Mouse (Mus musculus) midbrain, embryonic 14.5 days (tissue): Measurements from ENCODE around the gene Mrps23. TPM values are rescaled to one million over a fixed set of nuclear protein-coding genes. Genes with fewer than 3 reads are reported as not detected.
A peak's percentile ranks its signal among the peaks of the same experiment; 100 is the strongest.

Source experiments
- ATAC-seq: fragments of 200-750 bp; cut with Nextera tagmentation; 2 replicates; pipeline ENCODE4 v1.8.0; 2017; ENCODE audit warnings: moderate number of reproducible peaks, moderate library complexity; ENCODE audit not compliant: low FRiP score, low TSS enrichment
- DNase-seq: peaks from one replicate; pipeline ENCODE4 v3.0.0-alpha.2; 2015
- H3K27ac ChIP-seq: fragments of 300-500 bp; sonication (generic); replicated peaks from 2 replicates; pipeline ENCODE4 v1.5.1; 2014; ENCODE audit warnings: mild to moderate bottlenecking, low read depth, low read length, moderate library complexity
- H3K27me3 ChIP-seq: fragments of 300-500 bp; sonication (generic); 2 replicates; pipeline ENCODE4 v1.6.1; 2014; ENCODE audit warnings: low read length, control low read depth, mixed read lengths; ENCODE audit not compliant: control insufficient read depth, insufficient read depth
- H3K36me3 ChIP-seq: fragments of 300-500 bp; sonication (generic); 2 replicates; pipeline ENCODE4 v1.6.1; 2014; ENCODE audit warnings: low read length, control low read depth; ENCODE audit not compliant: control insufficient read depth, insufficient read depth
- H3K4me1 ChIP-seq: fragments of 300-500 bp; sonication (generic); 2 replicates; pipeline ENCODE4 v1.6.1; 2014; ENCODE audit warnings: mild to moderate bottlenecking, antibody characterized with exemption, low read length, control low read depth; ENCODE audit not compliant: control insufficient read depth, insufficient read depth
- H3K4me2 ChIP-seq: fragments of 300-500 bp; sonication (generic); 2 replicates; pipeline ENCODE4 v1.6.1; 2014; ENCODE audit warnings: mild to moderate bottlenecking, low read length, moderate library complexity
- H3K4me3 ChIP-seq: fragments of 300-500 bp; sonication (generic); replicated peaks from 2 replicates; pipeline ENCODE4 v1.5.1; 2014; ENCODE audit warnings: low read depth, low read length
- H3K9ac ChIP-seq: fragments of 300-500 bp; sonication (generic); replicated peaks from 2 replicates; pipeline ENCODE4 v1.6.1; 2014; ENCODE audit warnings: mild to moderate bottlenecking, low read length, moderate library complexity
- H3K9me3 ChIP-seq: fragments of 300-500 bp; sonication (generic); 2 replicates; pipeline ENCODE4 v1.6.1; 2016; ENCODE audit warnings: low read length, control low read depth, mixed read lengths; ENCODE audit not compliant: control insufficient read depth
- WGBS: fragments of 180-500 bp; shearing (Covaris S2); extraction: QIAGEN DNeasy Blood & Tissue Kit; methylation state at CpG from one replicate; pipeline ENCODE4 v1.1.7; 2014; 5-methylcytosine and 5-hydroxymethylcytosine counted together
- polyA plus RNA-seq: library from polyadenylated mRNA; unstranded; fragments of >200 nt; fragmentation: Nextera tagmentation; extraction: Ambion mirVana; gene quantifications from 2 replicates; pipeline ENCODE4 v1.2.1, GENCODE M21; 2014

The Mrps23 gene
- polyA plus RNA-seq, 1 experiment from 2014 or later, result 70.0 TPM

DNA sequence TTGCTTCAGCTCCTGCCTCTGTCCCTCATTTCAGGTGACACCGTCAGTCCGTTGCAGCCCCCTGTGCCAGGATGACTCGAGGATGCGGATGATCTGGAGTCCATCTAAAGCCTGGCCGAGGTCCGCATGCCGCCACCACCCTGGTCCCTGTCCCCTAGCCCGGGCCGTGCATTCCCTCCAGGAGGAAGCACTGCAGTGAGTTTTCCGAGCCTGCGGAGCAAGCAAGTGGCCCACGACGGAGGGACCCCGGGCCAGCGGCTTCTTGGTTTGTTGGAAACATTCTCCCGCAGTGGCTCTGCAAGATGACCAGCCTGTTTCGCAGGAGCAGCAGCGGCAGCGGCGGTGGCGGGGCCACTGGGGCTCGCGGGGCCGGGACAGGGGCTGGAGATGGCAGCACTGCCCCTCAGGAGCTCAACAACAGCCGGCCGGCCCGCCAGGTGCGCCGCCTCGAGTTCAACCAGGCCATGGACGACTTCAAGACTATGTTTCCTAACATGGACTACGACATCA is 34.6 kb upstream of the Mrps23 start:
- Histone ChIP-seq H3K4me2 (no peak overlapping the region), H3K4me3 (no peak overlapping the region), H3K27me3 (no peaks in the 10 kb centered on the region), H3K4me1 (0 out of 2 replicates have a peak, but pooled peaks cover 8% of the 10 kb centered on the region), H3K36me3 (0 out of 2 replicates have a peak, but pooled peaks cover 6% of the 10 kb centered on the region), H3K27ac (no peak overlapping the region), H3K9me3 (no peaks in the 10 kb centered on the region), H3K9ac (no peak overlapping the region)
- ATAC-seq (no peak), DNase-seq (no peak)
- WGBS, result 24% methylated on average over 32 of the region's 32 CpGs

DNA sequence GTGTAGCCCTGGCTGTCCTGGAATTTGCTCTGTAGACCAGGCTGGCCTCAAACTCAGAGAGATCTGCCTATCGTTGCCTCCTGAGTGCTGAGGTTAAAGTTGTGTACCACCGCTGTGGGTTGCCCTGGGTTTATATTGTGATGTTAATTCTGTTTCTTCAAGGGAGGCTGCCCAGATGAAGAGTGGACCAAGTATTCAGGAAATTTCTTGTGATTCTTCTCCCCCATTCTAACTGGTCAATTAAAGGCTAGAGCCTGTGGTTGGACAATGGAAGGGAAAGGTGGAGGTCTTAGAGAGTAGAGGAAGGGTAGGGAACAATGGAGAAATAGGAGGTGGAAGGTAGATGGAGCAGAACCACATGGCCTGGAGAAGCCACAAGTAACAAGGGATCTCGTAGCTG is 33.6 kb upstream of the Mrps23 start:
- no peak for DNase-seq
- Histone ChIP-seq H3K9ac (no peak overlapping the region), H3K4me3 (no peak overlapping the region), H3K4me2 (no peak overlapping the region), H3K27ac (no peak overlapping the region), H3K36me3 (0 out of 2 replicates have a peak, but pooled peaks cover 6% of the 10 kb centered on the region), H3K4me1 (0 out of 2 replicates have a peak, but pooled peaks cover 8% of the 10 kb centered on the region), H3K9me3 (no peaks in the 10 kb centered on the region), H3K27me3 (no peaks in the 10 kb centered on the region)
- 35% methylated on average over 3 of the region's 3 CpGs for WGBS
- no peak for ATAC-seq

DNA sequence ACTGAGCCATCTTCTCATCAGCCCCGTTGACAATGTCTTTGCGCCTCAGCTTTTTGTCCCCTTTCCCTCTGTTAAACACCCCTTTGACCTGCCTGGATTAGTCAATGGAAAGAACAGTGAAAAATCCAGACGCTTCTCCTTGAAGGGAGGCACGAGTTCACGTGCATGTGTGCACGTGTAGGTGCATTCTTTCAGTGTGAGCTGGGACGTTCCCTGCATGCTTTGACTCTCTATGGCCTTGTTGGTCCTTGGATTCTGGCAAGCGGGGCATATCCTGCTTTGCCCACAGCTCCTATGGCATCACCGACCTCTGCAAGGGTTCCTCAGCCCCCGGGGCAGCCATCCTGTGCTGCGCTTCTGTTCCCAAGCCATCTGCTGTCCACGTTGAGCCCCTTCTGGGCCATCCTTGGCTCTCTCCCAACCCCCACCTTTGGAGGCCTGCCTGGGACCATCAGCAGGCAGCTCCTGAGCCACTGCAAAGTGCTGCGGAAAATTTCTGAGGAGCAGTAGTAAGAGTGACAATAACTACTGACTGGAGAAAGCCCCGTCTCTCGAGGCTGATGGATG is 32.2 kb upstream of the Mrps23 start:
- Histone ChIP-seq H3K36me3 (peaks cover 6% of the 10 kb centered on the region; the same call in 1 of the 2 replicates), H3K9ac (no peak overlapping the region), H3K4me2 (no peak overlapping the region), H3K4me3 (no peak overlapping the region), H3K4me1 (0 out of 2 replicates have a peak, but pooled peaks cover 8% of the 10 kb centered on the region), H3K27me3 (no peaks in the 10 kb centered on the region), H3K9me3 (no peaks in the 10 kb centered on the region), H3K27ac (no peak overlapping the region)
- DNase-seq, result no peak
- ATAC-seq, result no peak
- 77% methylated on average over 15 of the region's 15 CpGs for WGBS

GRCm38 (mm10) chr11:88172601-88173325 is 31.4 kb upstream of the Mrps23 start:
- Histone ChIP-seq H3K9ac (no peak overlapping the region), H3K9me3 (no peaks in the 10 kb centered on the region), H3K4me1 (0 out of 2 replicates have a peak, but pooled peaks cover 8% of the 10 kb centered on the region), H3K27me3 (no peaks in the 10 kb centered on the region), H3K36me3 (peaks cover 12% of the 10 kb centered on the region; the same call in 1 of the 2 replicates), H3K27ac (no peak overlapping the region), H3K4me2 (no peak overlapping the region), H3K4me3 (no peak overlapping the region)
- DNase-seq (peak; percentile 52), ATAC-seq (no peak)
- 44% methylated on average over 10 of the region's 10 CpGs for WGBS

DNA sequence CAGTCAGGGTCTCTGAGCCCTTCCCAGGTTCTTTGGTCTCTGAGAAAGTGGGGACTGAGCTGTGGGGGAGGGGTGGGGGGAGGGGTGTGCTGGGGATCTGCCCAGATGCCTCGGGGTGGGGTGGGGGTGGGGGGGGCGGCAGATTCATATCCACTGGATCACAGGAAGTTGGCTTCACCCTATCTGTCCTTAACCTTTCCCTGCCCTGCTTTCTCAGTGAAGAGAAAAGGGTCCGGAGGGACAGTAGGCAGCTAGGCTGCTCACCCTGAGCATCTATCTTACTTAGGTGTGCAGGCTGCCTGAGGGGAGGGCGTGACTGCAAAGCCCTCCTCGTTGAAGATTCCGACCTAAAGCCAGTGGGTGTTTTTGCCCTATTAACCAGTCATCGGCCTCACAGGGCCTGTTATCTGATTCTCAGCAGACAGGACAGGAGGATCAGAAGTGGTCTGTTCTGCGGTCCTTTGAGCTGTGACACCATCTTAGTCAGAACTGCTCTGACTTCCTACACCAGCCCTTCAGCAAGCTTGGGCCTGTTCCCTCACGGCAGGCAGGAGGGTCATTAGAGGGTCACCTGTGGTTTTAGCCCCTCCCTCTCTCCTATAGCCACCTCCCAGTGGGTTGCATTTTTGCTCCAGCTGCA is 30.7 kb upstream of the Mrps23 start:
- Histone ChIP-seq H3K4me3 (no peak overlapping the region), H3K9ac (no peak overlapping the region)

DNA sequence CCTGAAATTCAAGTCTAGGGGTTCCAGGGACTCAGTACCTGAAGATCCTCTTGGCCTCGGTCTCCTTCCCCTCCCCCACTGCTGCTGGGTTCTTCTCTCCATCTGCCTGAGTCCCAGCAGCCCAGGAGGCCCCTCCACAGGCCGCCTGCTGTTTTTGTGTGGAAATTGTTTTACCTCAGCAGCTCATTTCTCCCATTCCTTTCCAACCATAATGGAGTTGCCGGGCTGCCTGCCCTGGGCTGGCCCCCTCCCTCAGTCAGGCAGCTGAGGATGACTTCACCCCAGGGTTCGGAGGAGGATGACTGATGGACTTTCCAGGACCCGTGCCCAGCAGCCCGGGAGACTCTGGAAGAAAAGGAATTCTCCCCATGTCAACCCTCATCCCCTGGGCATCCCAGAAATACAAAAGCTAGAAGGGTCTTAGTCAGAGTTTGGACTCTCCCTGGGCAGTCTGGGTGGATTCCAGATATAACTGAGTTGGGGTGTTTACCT is 23.7 kb upstream of the Mrps23 start:
- H3K4me2 ChIP-seq, result peak overlapping the region; percentile 17
- H3K9me3 ChIP-seq, result no peaks in the 10 kb centered on the region
- H3K4me3 ChIP-seq, result no peak overlapping the region
- H3K4me1 ChIP-seq, result peaks cover 15% of the 10 kb centered on the region
- H3K27ac ChIP-seq, result peak overlapping the region; percentile 21; the same call in 1 of the 2 replicates
- 10% methylated on average over 6 of the region's 6 CpGs for WGBS
- peak overlapping the region; percentile 26 for H3K9ac ChIP-seq
- DNase-seq (peak; percentile 61), ATAC-seq (peak; percentile 55)
- H3K36me3 ChIP-seq, result peaks cover 44% of the 10 kb centered on the region
- no peaks in the 10 kb centered on the region; the same call in 1 of the 2 replicates for H3K27me3 ChIP-seq

More for the DNA sequence above, 30.7 kb upstream of the Mrps23 start:
- Histone ChIP-seq H3K4me2 (no peak overlapping the region), H3K9me3 (no peaks in the 10 kb centered on the region), H3K27me3 (no peaks in the 10 kb centered on the region), H3K4me1 (0 out of 2 replicates have a peak, but pooled peaks cover 8% of the 10 kb centered on the region), H3K27ac (no peak overlapping the region), H3K36me3 (peaks cover 20% of the 10 kb centered on the region; the same call in 1 of the 2 replicates)
- DNase-seq, result no peak
- WGBS, result 36% methylated on average over 9 of the region's 9 CpGs
- no peak for ATAC-seq

DNA sequence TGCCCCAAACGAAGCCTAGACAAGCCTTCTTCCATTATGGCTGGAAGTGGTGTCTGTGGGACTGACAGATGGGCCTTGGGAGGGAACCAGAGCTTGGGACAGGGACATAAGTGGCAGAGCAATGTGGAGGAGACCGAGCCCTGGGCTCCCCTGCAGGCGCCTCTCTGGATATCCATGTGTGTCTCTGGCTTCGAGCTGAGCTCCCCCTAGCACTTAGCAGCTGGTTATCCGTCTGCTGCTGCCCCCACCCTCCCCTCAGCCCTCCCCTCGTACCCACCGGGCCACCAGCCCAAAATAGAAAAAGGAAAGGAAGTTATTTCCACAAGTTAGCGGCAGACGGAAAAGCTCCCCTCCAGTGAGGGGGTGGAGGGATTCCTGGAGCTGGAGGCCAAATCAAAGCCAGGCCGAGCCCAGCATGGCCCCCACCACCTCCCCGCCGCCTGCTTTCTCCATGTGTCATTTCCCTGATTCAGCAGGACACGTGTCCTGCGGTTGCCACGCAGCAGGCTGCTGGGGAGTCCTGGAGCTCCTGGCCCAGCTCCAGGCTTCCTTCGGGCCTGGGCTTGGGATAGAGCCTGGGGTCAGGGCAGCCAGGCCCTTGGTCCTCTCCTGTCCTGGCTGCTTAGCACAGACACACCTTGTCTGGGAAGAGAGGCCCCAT is 23.1 kb upstream of the Mrps23 start:
- Histone ChIP-seq H3K9ac (no peak overlapping the region; the same call in 1 of the 2 replicates), H3K36me3 (peaks cover 44% of the 10 kb centered on the region), H3K4me3 (no peak overlapping the region), H3K27ac (peak overlapping the region; percentile 21), H3K4me1 (peaks cover 16% of the 10 kb centered on the region), H3K9me3 (no peaks in the 10 kb centered on the region), H3K27me3 (no peaks in the 10 kb centered on the region; the same call in 1 of the 2 replicates), H3K4me2 (no peak overlapping the region; the same call in 1 of the 2 replicates)
- 7% methylated on average over 16 of the region's 16 CpGs for WGBS
- DNase-seq (peak; percentile 68), ATAC-seq (peak; percentile 70)

GRCm38 (mm10) chr11:88184632-88185180 is 19.5 kb upstream of the Mrps23 start:
- H3K36me3 ChIP-seq, result peaks cover 31% of the 10 kb centered on the region
- no peak overlapping the region for H3K4me2 ChIP-seq
- H3K27ac ChIP-seq, result no peak overlapping the region
- no peaks in the 10 kb centered on the region for H3K9me3 ChIP-seq
- no peak overlapping the region for H3K4me3 ChIP-seq
- DNase-seq (no peak), ATAC-seq (no peak)
- peaks cover 37% of the 10 kb centered on the region for H3K4me1 ChIP-seq
- H3K9ac ChIP-seq, result no peak overlapping the region
- H3K27me3 ChIP-seq, result peaks cover 1% of the 10 kb centered on the region
- WGBS, result 87% methylated on average over 17 of the region's 17 CpGs
